Mouse (Mus musculus): ENCODE measurements around the gene Pla2g5.
"Not testable (repeated sequence)": the region's sequence is repeated elsewhere in the genome, so short reads cannot be mapped to it uniquely, and the experiment has no call there.

Gene Pla2g5

GRCm38 (mm10) chr4:138857576-138857975, 5.7 kb downstream of the Pla2g5 start:
- DNase-seq, result no peak

- peak; percentile 65 for DNase-seq
Observed at GRCm38 (mm10) chr4:138856491-138856890, 6.8 kb downstream of the Pla2g5 start.

GRCm38 (mm10) chr4:138855092-138855632, 8.1 kb downstream of the Pla2g5 start:
- DNase-seq, result no peak

- no peak for DNase-seq
Observed at GRCm38 (mm10) chr4:138852961-138853360, 10.3 kb downstream of the Pla2g5 start.

GRCm38 (mm10) chr4:138851463-138851862, 11.8 kb downstream of the Pla2g5 start:
- peak; percentile 67 for DNase-seq

GRCm38 (mm10) chr4:138841386-138841785, 21.9 kb downstream of the Pla2g5 start:
- DNase-seq, result no peak

GRCm38 (mm10) chr4:138840726-138841125, 22.6 kb downstream of the Pla2g5 start:
- DNase-seq, result no peak

- no peak for DNase-seq
Observed at GRCm38 (mm10) chr4:138839806-138840205, 23.5 kb downstream of the Pla2g5 start.

- peak; percentile 12 for DNase-seq
Observed at GRCm38 (mm10) chr4:138827147-138827546, 36.1 kb downstream of the Pla2g5 start.

GRCm38 (mm10) chr4:138825751-138826567, 37.3 kb downstream of the Pla2g5 start:
- peak; percentile 5 for DNase-seq

- no peak for DNase-seq
Observed at GRCm38 (mm10) chr4:138824660-138825059, 38.6 kb downstream of the Pla2g5 start.

- not testable (repeated sequence) for DNase-seq
Observed at GRCm38 (mm10) chr4:138824161-138824560, 39.1 kb downstream of the Pla2g5 start.

- DNase-seq, result no peak
Observed at GRCm38 (mm10) chr4:138821036-138821435, 42.2 kb downstream of the Pla2g5 start.

- DNase-seq, result no peak
Observed at GRCm38 (mm10) chr4:138819101-138819500, 44.2 kb downstream of the Pla2g5 start.

- no peak for DNase-seq
Observed at GRCm38 (mm10) chr4:138817736-138818135, 45.5 kb downstream of the Pla2g5 start.

GRCm38 (mm10) chr4:138816166-138816565, 47.1 kb downstream of the Pla2g5 start:
- no peak for DNase-seq

GRCm38 (mm10) chr4:138806920-138807541, 56.3 kb downstream of the Pla2g5 start:
- DNase-seq, result no peak

- DNase-seq, result no peak
Observed at GRCm38 (mm10) chr4:138806160-138806559, 57.1 kb downstream of the Pla2g5 start.

- DNase-seq, result no peak
Observed at GRCm38 (mm10) chr4:138805248-138805647, 58.0 kb downstream of the Pla2g5 start.

GRCm38 (mm10) chr4:138802917-138803316, 60.4 kb downstream of the Pla2g5 start:
- no peak for DNase-seq

GRCm38 (mm10) chr4:138801631-138802030, 61.7 kb downstream of the Pla2g5 start:
- no peak for DNase-seq

GRCm38 (mm10) chr4:138800134-138800744, 63.0 kb downstream of the Pla2g5 start:
- DNase-seq, result no peak

- no peak for DNase-seq
Observed at GRCm38 (mm10) chr4:138797217-138797570, 66.1 kb downstream of the Pla2g5 start.
